Mouse (Mus musculus): ENCODE measurements around the gene Kdelr3.

DNA sequence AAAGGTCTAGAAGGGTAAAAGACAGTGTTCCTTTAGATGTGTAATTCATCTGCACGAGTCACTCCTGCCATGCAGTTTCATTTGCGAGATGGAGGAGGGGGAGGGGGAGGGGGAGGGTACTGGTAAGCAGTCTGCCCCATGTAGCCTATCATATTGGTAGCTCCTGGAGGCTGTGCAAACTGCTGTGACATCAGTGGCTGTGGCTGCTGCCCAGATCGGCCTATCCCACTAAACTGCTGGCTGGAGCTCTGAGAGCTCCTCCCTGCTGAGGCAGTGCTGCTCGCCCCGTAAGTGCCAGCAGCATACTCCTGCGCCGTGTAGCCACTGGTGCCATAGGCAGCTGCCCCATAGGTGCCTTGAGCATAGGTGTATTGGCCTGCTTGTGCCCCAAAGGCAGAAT is 13.7 kb downstream of the Kdelr3 start:
- no peak for TF ChIP-seq EP300 (IDR thresholded peaks at IDR 0.05; ENCODE audit: low read depth)
- TF ChIP-seq CTCF (IDR thresholded peaks at IDR 0.05; ENCODE audit: low read depth) = no peak
